Mouse (Mus musculus) lung, postnatal 0 days (tissue): ENCODE measurements around the gene Grin2b.

Experiments
- CTCF ChIP-seq: IDR thresholded peaks from 2 replicates; pipeline ENCODE4 v1.5.1; 2016; ENCODE audit warnings: antibody characterized with exemption, mild to moderate bottlenecking
- EP300 ChIP-seq: IDR thresholded peaks from 2 replicates; pipeline ENCODE4 v1.6.1; 2016; ENCODE audit warnings: antibody characterized with exemption, mild to moderate bottlenecking, control low read depth

DNA sequence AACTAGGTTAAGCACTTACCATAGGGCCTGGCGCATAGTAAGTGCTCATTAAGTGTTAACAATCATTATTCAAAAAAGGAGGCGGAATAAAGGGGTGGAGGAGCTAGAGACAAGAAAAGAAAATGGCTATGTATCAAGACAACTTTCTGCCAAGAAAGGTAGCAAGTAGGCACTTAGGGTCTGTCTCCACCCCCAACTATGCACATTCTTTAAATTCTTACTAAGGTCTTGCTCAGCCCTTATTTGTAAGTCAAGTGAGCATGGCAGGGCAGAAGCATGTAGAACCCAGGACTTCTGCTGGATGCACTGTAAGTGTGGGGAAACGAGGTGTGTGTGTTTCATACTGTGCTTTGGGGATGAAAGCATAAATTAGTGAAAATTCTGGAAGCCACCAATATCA, 329.6 kb downstream of the Grin2b start:
- TF ChIP-seq CTCF: no peak
- no peak for TF ChIP-seq EP300
